Comparison of ENCODE assay signal across 8 mouse cellular contexts in the genomic region with DNA sequence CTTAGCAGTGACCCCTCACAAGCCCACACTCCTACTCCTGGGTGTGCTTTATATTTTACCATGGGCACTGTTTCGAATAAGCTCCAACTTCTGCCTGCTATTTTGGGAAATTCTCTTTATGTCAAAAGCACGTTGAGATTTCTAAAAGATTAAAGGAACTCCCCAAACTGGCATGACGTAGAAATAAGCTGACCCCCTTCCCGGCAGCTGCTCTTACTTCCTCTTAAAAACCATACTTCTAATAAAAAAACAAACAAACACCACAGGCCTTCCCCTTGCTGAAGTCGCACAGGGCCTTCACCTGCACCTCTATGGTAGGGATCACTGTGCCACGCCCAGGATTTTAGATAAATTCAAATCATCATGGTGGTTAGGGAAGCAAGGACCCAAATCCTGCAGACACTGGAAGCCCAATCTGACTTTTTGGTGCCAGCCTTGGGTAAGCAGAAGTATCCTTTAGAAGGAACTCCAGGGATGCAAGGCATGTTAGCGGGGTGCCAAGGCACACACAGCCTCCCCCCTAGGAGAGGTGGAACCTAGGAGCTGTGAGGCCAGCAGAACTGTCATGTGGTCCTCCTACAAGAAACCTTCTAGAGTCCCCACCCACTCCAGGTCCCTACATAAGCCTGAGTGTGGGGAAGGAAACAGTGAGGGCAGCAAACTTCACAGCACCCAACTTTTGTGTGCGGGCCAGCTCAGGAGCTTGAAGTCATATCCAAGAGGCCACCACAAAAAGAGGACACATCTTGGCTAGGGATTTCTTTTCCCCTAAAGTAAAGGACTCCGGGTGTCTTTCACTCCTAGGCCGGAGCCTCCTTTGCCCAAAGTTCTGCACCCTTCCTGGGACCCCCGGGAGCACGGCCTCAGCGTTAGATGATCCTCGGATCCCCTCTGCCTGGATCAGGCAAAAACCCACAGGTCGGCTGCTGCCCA. TPM values are rescaled to one million over a fixed set of nuclear protein-coding genes. Genes with fewer than 3 reads are reported as not detected.
A peak's percentile ranks its signal among the peaks of the same experiment; 100 is the strongest.
DNase-seq lines count a peak whose midpoint lies in the region; ATAC-seq lines count a peak whose summit lies in the region.

No protein-coding gene starts in this region.

- H3K4me1 ChIP-seq in kidney, embryonic 14.5 days (ENCODE audit: control insufficient read depth, insufficient read depth, low read length) = peaks cover 30% of the 10 kb centered on the region
- H3K4me1 ChIP-seq in forebrain, embryonic 15.5 days = peaks cover 5% of the 10 kb centered on the region
- peaks cover 68% of the 10 kb centered on the region for H3K4me1 ChIP-seq in liver, embryonic 12.5 days

- H3K27ac ChIP-seq in kidney, embryonic 14.5 days (ENCODE audit: low read depth, low read length) = no peak overlapping the region; the same call in 1 of the 2 replicates
- no peak overlapping the region for H3K27ac ChIP-seq in forebrain, embryonic 15.5 days (replicated peaks)
- H3K27ac ChIP-seq in liver, embryonic 12.5 days = peak overlapping the region; percentile 3; the same call in 1 of the 2 replicates

- H3K36me3 ChIP-seq in kidney, embryonic 14.5 days (ENCODE audit: control insufficient read depth, insufficient read depth, low read length) = peaks cover 14% of the 10 kb centered on the region; the same call in 1 of the 2 replicates
- no peaks in the 10 kb centered on the region for H3K36me3 ChIP-seq in forebrain, embryonic 15.5 days
- H3K36me3 ChIP-seq in liver, embryonic 12.5 days = peaks cover 12% of the 10 kb centered on the region

- H3K9ac ChIP-seq in kidney, embryonic 14.5 days (ENCODE audit: low read depth, low read length) = peak overlapping the region; percentile 75; the same call in 1 of the 2 replicates
- no peak overlapping the region for H3K9ac ChIP-seq in forebrain, embryonic 15.5 days (replicated peaks)
- H3K9ac ChIP-seq in liver, embryonic 12.5 days = 0 out of 2 replicates have a peak overlapping the region, but pooled peaks have one; percentile 1

- no peak for DNase-seq in kidney, adult 11 months
- no peak for DNase-seq in embryo, embryonic 9.5 days (ENCODE audit: extremely low spot score)
- DNase-seq in layer of hippocampus, adult 18-20 months (ENCODE audit: low spot score in 2 of 2) = no peak
- DNase-seq in right cerebral cortex, postnatal 36 days (ENCODE audit: low spot score in 2 of 2) = no peak

- no peaks in the 10 kb centered on the region for H3K9me3 ChIP-seq in kidney, embryonic 14.5 days (ENCODE audit: control insufficient read depth, low read length)
- no peaks in the 10 kb centered on the region for H3K9me3 ChIP-seq in forebrain, embryonic 15.5 days
- H3K9me3 ChIP-seq in liver, embryonic 12.5 days (replicated peaks) = no peaks in the 10 kb centered on the region

- H3K4me3 ChIP-seq in kidney, embryonic 14.5 days (ENCODE audit: low read length) = peak overlapping the region; percentile 55
- H3K4me3 ChIP-seq in forebrain, embryonic 15.5 days = peak overlapping the region; percentile 33; the same call in 1 of the 2 replicates
- peak overlapping the region; percentile 57 for H3K4me3 ChIP-seq in liver, embryonic 12.5 days

- 53% methylated on average over 15 of the region's 15 CpGs for WGBS in kidney, embryonic 14.5 days
- 68% methylated on average over 15 of the region's 15 CpGs for WGBS in forebrain, embryonic 15.5 days
- WGBS in liver, embryonic 12.5 days (ENCODE audit: insufficient replicate concordance) = 44% methylated on average over 15 of the region's 15 CpGs

- peak overlapping the region; percentile 70 for H3K4me2 ChIP-seq in kidney, embryonic 14.5 days (replicated peaks; ENCODE audit: low read depth, low read length)
- peak overlapping the region; percentile 38; the same call in 1 of the 2 replicates for H3K4me2 ChIP-seq in forebrain, embryonic 15.5 days (replicated peaks)
- peak overlapping the region; percentile 66 for H3K4me2 ChIP-seq in liver, embryonic 12.5 days

- no peak for ATAC-seq in kidney, embryonic 14.5 days (ENCODE audit: low FRiP score, low TSS enrichment)
- ATAC-seq in forebrain, embryonic 15.5 days (replicated peaks) = no peak
- ATAC-seq in liver, embryonic 12.5 days = no peak
- ATAC-seq in neutrophil, adult 5-6 weeks (ENCODE audit: extremely low read depth, insufficient number of reproducible peaks, low FRiP score, poor library complexity, severe bottlenecking) = peak; percentile 64

- H3K27me3 ChIP-seq in kidney, embryonic 14.5 days (ENCODE audit: control insufficient read depth, insufficient read depth, low read length) = no peaks in the 10 kb centered on the region
- no peaks in the 10 kb centered on the region for H3K27me3 ChIP-seq in forebrain, embryonic 15.5 days
- H3K27me3 ChIP-seq in liver, embryonic 12.5 days (replicated peaks) = no peaks in the 10 kb centered on the region

RNA-seq across cellular contexts. Expression of a gene that starts 1.7 kb away (rescaled TPM):
- polyA plus RNA-seq in kidney, embryonic 14.5 days (2014; fragmentation: Nextera tagmentation; extraction: Ambion mirVana) = not detected in 2 replicates
- not detected in 2 replicates for polyA plus RNA-seq in forebrain, embryonic 15.5 days (2015; fragmentation: Nextera tagmentation; extraction: Ambion mirVana)
- polyA plus RNA-seq in liver, embryonic 12.5 days (2016; fragmentation: Nextera tagmentation; extraction: Ambion mirVana) = not detected in 2 replicates
- not detected in 2 replicates for total RNA-seq in neutrophil, adult 5-6 weeks (2017)
- total RNA-seq in layer of hippocampus, adult 18-20 months (2021) = not detected

RNA-seq across cellular contexts. Expression of a gene that starts 1.7 kb away (rescaled TPM):
- 1,039 and 1,151 TPM in 2 replicates for polyA plus RNA-seq in kidney, embryonic 14.5 days (2014; fragmentation: Nextera tagmentation; extraction: Ambion mirVana)
- polyA plus RNA-seq in forebrain, embryonic 15.5 days (2015; fragmentation: Nextera tagmentation; extraction: Ambion mirVana) = 126 and 142 TPM in 2 replicates
- polyA plus RNA-seq in liver, embryonic 12.5 days (2016; fragmentation: Nextera tagmentation; extraction: Ambion mirVana) = 355 TPM in 2 replicates
- total RNA-seq in neutrophil, adult 5-6 weeks (2017) = 514 and 537 TPM in 2 replicates
- total RNA-seq in layer of hippocampus, adult 18-20 months (2021) = 10 to 100 TPM; 11.0 to 12.9 TPM

RNA-seq across cellular contexts. Expression of a gene that starts 4.0 kb away (rescaled TPM):
- polyA plus RNA-seq in kidney, embryonic 14.5 days (2014; fragmentation: Nextera tagmentation; extraction: Ambion mirVana) = 2.2 and 2.6 TPM in 2 replicates
- polyA plus RNA-seq in forebrain, embryonic 15.5 days (2015; fragmentation: Nextera tagmentation; extraction: Ambion mirVana) = 0.51 and 0.70 TPM in 2 replicates
- polyA plus RNA-seq in liver, embryonic 12.5 days (2016; fragmentation: Nextera tagmentation; extraction: Ambion mirVana) = 0.94 and 0.99 TPM in 2 replicates
- 12.8 and 18.0 TPM in 2 replicates for total RNA-seq in neutrophil, adult 5-6 weeks (2017)
- total RNA-seq in layer of hippocampus, adult 18-20 months (2021) = not detected

RNA-seq across cellular contexts. Expression of a gene that starts 12.9 kb away (rescaled TPM):
- polyA plus RNA-seq in kidney, embryonic 14.5 days (2014; fragmentation: Nextera tagmentation; extraction: Ambion mirVana) = 15.9 and 20.5 TPM in 2 replicates
- 8.5 and 8.7 TPM in 2 replicates for polyA plus RNA-seq in forebrain, embryonic 15.5 days (2015; fragmentation: Nextera tagmentation; extraction: Ambion mirVana)
- polyA plus RNA-seq in liver, embryonic 12.5 days (2016; fragmentation: Nextera tagmentation; extraction: Ambion mirVana) = 7.8 and 7.9 TPM in 2 replicates
- 15.0 and 17.9 TPM in 2 replicates for total RNA-seq in neutrophil, adult 5-6 weeks (2017)
- 1 to 10 TPM; 4.0 to 4.6 TPM for total RNA-seq in layer of hippocampus, adult 18-20 months (2021)

RNA-seq across cellular contexts. Expression of a gene that starts 13.0 kb away (rescaled TPM):
- polyA plus RNA-seq in kidney, embryonic 14.5 days (2014; fragmentation: Nextera tagmentation; extraction: Ambion mirVana) = 54.4 and 61.4 TPM in 2 replicates
- 6.5 and 7.6 TPM in 2 replicates for polyA plus RNA-seq in forebrain, embryonic 15.5 days (2015; fragmentation: Nextera tagmentation; extraction: Ambion mirVana)
- 19.5 and 23.4 TPM in 2 replicates for polyA plus RNA-seq in liver, embryonic 12.5 days (2016; fragmentation: Nextera tagmentation; extraction: Ambion mirVana)
- 416 and 446 TPM in 2 replicates for total RNA-seq in neutrophil, adult 5-6 weeks (2017)
- total RNA-seq in layer of hippocampus, adult 18-20 months (2021) = 1 to 10 TPM; 1.1 to 1.7 TPM
